Mouse (Mus musculus): Measurements from ENCODE around the gene Gm4491. TPM values are rescaled to one million over a fixed set of nuclear protein-coding genes. Genes with fewer than 3 reads are reported as not detected.

The Gm4491 gene
- polyA plus RNA-seq (2015; fragmentation: Nextera tagmentation; extraction: Ambion mirVana), result 0.15 TPM in 1 of 2 replicates, not detected in the other

DNA sequence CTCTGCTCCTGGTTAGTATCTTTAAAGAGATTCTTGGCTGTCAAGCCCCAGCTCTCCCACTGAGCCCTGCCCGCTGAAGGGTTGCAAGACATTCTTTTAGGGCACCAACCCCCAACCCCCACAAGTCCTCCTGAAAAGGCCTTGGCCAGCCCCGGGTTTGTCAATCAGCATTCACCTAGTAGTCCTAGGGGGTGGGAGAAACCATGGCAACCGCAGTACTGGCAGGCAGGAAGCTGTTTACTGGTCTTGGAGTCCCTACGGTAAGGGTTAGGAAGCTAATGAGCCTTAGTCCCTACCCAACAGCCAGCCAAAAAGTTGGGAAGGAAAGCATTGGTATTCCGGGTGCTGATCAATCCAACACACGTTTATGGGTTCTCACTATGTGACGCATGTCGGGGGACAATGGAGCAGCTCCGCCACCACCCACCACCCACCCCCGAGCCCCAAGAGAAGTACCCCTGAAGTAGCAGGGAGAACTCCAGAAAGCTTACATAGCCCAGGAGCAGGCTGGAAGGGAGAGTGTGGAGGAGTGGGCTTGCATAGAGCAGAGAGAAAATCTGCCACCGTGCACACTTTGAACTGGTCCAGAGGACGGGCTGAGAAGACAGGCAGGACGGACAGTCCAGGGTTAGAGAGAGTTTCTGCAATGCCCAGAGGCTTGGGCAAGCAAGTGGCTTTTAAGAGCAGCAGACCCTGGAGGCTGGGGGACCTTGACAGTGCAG lies at the start of gene Gm4491:
Gene Gm4491 (minus strand): TSS at position 61 of the 722 bp plus-strand sequence.
- H3K36me3 ChIP-seq, result no peaks in the 10 kb centered on the region
- no peak for ATAC-seq (ENCODE audit: insufficient number of reproducible peaks, low FRiP score, low TSS enrichment, low read depth)
- no peak within 1 kb of the TSS for H3K4me2 ChIP-seq
- peaks cover 9% of the 10 kb centered on the region for H3K4me1 ChIP-seq
- WGBS, result 22% methylated on average over 13 of the region's 13 CpGs
- H3K9me3 ChIP-seq, result no peaks in the 10 kb centered on the region
- 0 out of 2 replicates have a peak within 1 kb of the TSS, but pooled peaks have one; percentile 28 for H3K27ac ChIP-seq
- no peak within 1 kb of the TSS for H3K4me3 ChIP-seq
- no peak within 1 kb of the TSS for H3K9ac ChIP-seq
- H3K27me3 ChIP-seq, result no peaks in the 10 kb centered on the region

DNA sequence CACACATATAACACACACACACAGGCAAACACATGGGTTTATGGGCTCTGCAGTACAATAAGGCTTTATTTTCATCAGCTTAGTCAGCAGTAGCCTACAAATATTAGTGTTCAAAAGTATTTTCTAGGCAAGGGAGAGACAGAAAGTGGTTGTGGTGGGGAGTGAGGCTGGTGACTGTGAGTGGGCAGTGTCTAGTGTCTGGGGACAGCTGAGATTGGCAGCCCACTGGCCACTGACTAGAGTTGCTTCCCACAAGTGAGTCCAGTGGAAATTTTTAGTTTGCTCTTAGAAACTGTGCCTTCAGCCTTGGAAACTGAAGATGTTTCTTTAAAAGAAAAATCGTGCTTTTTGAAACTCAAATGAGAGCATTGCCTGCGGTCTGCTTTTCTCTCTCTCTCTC lies 46.1 kb upstream of the Gm4491 start:
- Histone ChIP-seq H3K4me3 (no peak overlapping the region), H3K4me2 (no peak overlapping the region), H3K4me1 (peaks cover 15% of the 10 kb centered on the region), H3K9me3 (no peaks in the 10 kb centered on the region), H3K9ac (no peak overlapping the region), H3K27ac (peak overlapping the region; percentile 23), H3K27me3 (no peaks in the 10 kb centered on the region), H3K36me3 (no peaks in the 10 kb centered on the region)
- WGBS, result 43% methylated on average over 2 of the region's 2 CpGs
- no peak for ATAC-seq (ENCODE audit: insufficient number of reproducible peaks, low FRiP score, low TSS enrichment, low read depth)

DNA sequence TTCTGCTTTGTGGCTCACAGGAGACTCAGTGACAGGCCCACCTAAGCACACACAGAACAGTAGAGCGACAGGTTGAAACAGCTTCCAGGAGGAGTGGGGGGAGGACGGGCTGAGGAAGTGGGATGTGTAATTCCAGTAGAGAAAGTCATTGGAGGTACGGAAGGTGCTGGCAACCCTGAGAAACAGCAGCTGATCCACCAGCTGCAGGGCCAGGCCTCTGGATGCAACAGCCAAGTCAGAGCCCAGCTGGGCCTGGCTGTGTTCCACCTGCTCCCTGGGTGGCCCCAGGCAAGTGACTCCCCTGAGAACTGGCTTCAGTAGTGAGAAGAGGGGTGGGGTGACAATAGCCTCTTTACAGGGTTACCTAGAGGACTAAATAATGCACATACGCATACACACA lies 45.5 kb upstream of the Gm4491 start:
- WGBS, result 30% methylated on average over 4 of the region's 4 CpGs
- Histone ChIP-seq H3K9me3 (no peaks in the 10 kb centered on the region), H3K27me3 (no peaks in the 10 kb centered on the region), H3K9ac (no peak overlapping the region), H3K4me3 (no peak overlapping the region), H3K4me1 (peaks cover 15% of the 10 kb centered on the region), H3K27ac (no peak overlapping the region), H3K36me3 (no peaks in the 10 kb centered on the region), H3K4me2 (no peak overlapping the region)
- ATAC-seq (ENCODE audit: insufficient number of reproducible peaks, low FRiP score, low TSS enrichment, low read depth), result peak; percentile 48

DNA sequence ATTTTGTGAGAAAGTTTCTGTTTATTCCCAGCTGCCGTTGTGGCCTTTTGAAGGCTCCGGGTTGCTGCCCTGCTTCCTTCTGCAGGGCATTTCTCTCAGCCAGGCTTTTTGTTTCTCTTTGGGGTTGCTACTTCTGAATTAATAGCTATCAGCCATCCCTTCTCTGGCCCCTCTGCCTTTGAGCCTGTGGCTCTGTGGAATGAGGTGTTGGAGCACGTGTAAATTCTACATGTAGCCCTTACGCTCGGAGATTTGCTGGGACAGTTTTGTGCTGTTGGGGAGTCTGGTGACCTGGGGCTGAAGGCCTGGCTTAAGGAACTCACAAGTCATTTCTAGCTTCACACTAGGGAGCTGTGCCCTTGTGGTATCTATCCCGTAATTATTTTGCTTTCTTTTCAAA lies 39.2 kb upstream of the Gm4491 start:
- Histone ChIP-seq H3K27me3 (no peaks in the 10 kb centered on the region), H3K9me3 (no peaks in the 10 kb centered on the region), H3K4me2 (no peak overlapping the region), H3K36me3 (no peaks in the 10 kb centered on the region), H3K4me3 (no peak overlapping the region), H3K9ac (no peak overlapping the region), H3K27ac (no peak overlapping the region), H3K4me1 (peaks cover 13% of the 10 kb centered on the region)
- WGBS, result 21% methylated on average over 6 of the region's 6 CpGs
- no peak for ATAC-seq (ENCODE audit: insufficient number of reproducible peaks, low FRiP score, low TSS enrichment, low read depth)

DNA sequence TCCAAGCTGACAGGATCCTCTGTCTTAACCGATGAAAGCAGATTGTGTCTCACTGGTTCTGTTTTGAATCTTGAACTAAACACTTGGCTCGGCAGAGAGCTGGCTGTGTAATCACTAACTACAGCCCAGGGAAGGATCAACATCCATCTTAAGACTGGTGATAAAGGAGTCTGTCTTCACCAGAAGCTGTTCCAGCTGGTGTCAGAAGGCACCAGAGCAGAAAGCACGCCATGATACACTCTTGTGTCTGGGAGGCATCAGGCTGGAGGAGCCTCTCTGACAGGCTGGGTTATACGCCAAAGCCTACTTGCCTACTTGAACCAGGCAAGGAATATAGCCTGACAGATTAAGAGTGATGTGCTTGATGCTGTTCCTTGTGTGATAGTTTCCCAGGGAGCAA lies 30.1 kb upstream of the Gm4491 start:
- Histone ChIP-seq H3K4me1 (no peaks in the 10 kb centered on the region), H3K4me2 (no peak overlapping the region), H3K27me3 (no peaks in the 10 kb centered on the region), H3K9ac (no peak overlapping the region), H3K9me3 (no peaks in the 10 kb centered on the region), H3K27ac (no peak overlapping the region), H3K4me3 (no peak overlapping the region), H3K36me3 (no peaks in the 10 kb centered on the region)
- no peak for ATAC-seq (ENCODE audit: insufficient number of reproducible peaks, low FRiP score, low TSS enrichment, low read depth)
- WGBS, result 36% methylated on average over 4 of the region's 4 CpGs

DNA sequence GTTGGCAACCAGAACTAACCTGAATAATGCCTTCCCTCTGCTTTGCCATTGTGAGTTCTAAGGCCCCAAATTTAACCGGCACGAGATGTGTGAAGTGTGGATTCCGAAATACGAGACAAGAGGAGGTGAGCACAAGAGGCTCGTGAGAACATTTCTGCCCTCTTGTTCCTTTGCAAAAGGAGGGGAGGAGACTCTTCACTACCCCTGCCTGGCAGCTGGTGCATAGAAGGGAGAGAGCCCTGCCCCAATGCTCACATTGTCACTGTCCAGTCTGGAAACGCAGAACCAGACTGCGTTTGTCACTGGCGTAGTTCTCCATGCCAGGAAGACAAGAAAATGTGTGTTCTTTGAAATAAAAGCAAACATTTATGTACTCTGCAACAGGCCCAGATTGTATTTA lies 19.6 kb upstream of the Gm4491 start:
- Histone ChIP-seq H3K27me3 (peaks cover 37% of the 10 kb centered on the region), H3K4me1 (peaks cover 9% of the 10 kb centered on the region)

DNA sequence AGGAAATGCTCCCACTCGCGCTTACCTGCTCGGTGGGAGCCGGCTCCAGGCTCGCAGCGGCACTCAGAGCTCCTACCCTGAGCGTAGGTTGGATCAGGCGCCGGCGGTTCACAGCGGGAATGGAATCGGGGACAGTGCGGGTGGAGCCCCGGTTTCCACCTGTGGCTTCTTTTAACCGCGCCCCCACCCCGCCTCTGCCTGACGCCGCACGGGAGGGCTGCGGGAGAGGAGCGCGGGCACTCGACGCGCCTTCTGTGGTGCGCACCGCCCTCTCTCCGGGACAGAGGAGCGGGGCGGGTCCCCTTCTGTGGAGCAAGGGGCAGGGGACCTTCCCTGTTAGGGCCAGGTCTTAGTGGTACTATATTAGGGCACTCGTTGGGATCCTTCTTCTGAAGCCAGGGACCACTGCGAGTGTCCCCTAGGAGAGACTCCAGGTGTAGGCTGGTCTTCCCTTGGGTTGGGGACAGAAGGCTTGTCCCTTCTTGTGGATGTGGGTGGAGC lies 17.5 kb upstream of the Gm4491 start, which contains the start of gene Gjb6:
Gene Gjb6 (minus strand): TSS at position 451 of the 501 bp plus-strand sequence.
- Histone ChIP-seq H3K27ac (peak within 1 kb of the TSS; percentile 27), H3K4me3 (peak within 1 kb of the TSS; percentile 41), H3K27me3 (peaks cover 37% of the 10 kb centered on the region), H3K9ac (no peak within 1 kb of the TSS), H3K4me2 (peak within 1 kb of the TSS; percentile 65), H3K9me3 (no peaks in the 10 kb centered on the region), H3K4me1 (peaks cover 9% of the 10 kb centered on the region), H3K36me3 (no peaks in the 10 kb centered on the region)
- WGBS, result 2% methylated on average over 33 of the region's 33 CpGs
- ATAC-seq (ENCODE audit: insufficient number of reproducible peaks, low FRiP score, low TSS enrichment, low read depth), result no peak

More for the DNA sequence above, 19.6 kb upstream of the Gm4491 start:
- 63% methylated on average over 8 of the region's 8 CpGs for WGBS
- H3K9me3 ChIP-seq, result no peaks in the 10 kb centered on the region
- H3K4me2 ChIP-seq, result no peak overlapping the region
- H3K9ac ChIP-seq, result no peak overlapping the region
- H3K27ac ChIP-seq, result no peak overlapping the region
- ATAC-seq (ENCODE audit: insufficient number of reproducible peaks, low FRiP score, low TSS enrichment, low read depth), result no peak
- H3K4me3 ChIP-seq, result no peak overlapping the region
- no peaks in the 10 kb centered on the region for H3K36me3 ChIP-seq

DNA sequence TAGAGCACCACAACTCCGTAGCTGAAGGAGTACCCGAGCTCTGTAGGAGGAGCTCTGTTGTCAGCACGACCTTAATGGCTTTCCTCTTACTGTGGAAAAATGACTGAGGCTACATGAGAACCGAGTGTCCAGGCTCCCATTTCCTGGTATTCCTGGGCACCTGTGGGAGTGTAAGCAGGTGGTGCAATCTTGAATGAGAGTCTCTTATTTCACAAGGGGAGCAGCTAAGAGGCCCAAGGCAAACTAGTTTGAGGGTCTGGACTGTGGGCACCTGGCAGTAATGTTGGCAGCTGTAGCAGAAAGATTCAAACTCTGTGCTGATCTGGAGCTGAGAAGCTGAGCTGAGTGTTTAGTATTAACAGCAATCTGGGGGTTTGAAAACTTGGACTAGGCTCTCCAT lies 11.7 kb upstream of the Gm4491 start:
- Histone ChIP-seq H3K36me3 (no peaks in the 10 kb centered on the region), H3K9me3 (no peaks in the 10 kb centered on the region), H3K9ac (no peak overlapping the region), H3K27ac (no peak overlapping the region), H3K4me1 (no peaks in the 10 kb centered on the region), H3K4me2 (no peak overlapping the region), H3K27me3 (0 out of 2 replicates have a peak, but pooled peaks cover 2% of the 10 kb centered on the region), H3K4me3 (no peak overlapping the region)
- WGBS, result 34% methylated on average over 4 of the region's 4 CpGs
- ATAC-seq (ENCODE audit: insufficient number of reproducible peaks, low FRiP score, low TSS enrichment, low read depth), result no peak

DNA sequence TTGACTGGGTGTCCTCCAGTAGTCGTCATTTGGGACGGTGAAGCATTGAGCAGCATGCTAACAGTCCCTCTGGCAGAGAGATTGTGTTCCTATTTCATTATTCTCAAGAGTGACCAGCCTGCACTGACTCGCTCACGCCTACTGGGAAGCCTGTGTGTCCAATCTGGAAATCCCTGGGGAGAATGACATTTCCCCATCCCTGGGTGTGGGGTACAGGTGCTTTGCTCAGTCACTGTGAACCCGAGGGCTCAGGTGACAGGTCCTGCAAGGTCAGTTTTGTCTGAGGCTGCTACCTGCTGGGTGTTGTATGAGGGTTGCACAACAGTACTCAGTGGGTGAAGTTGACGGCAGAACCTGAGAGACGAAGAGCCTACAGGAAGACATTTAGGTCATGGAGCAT lies 6.6 kb upstream of the Gm4491 start:
- WGBS, result 79% methylated on average over 7 of the region's 7 CpGs
- Histone ChIP-seq H3K9ac (no peak overlapping the region), H3K4me3 (no peak overlapping the region), H3K4me2 (no peak overlapping the region), H3K9me3 (no peaks in the 10 kb centered on the region), H3K27me3 (no peaks in the 10 kb centered on the region), H3K27ac (no peak overlapping the region), H3K4me1 (0 out of 2 replicates have a peak, but pooled peaks cover 3% of the 10 kb centered on the region), H3K36me3 (no peaks in the 10 kb centered on the region)
- no peak for ATAC-seq (ENCODE audit: insufficient number of reproducible peaks, low FRiP score, low TSS enrichment, low read depth)

DNA sequence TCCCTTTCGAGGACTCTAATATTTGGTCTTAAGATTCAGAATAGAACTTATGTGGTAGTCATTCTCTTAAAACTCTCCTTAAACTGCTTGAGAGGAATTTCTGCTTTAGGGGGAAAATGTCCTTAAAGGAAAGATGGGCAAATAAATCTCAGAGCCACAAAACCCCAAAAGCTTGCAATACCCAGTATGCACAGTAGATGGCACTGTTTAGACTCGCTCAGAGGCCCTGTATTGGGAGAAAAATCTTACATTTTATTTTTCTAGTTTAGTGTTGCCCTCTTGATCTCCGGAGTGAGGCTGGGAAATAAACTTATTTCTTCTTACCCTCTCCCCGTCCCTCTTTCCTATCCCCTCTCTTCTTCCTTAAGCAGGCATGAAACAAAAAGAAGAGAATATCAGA lies 6.5 kb downstream of the Gm4491 start:
- Histone ChIP-seq H3K27me3 (peaks cover 36% of the 10 kb centered on the region), H3K4me1 (peaks cover 12% of the 10 kb centered on the region), H3K27ac (no peak overlapping the region), H3K4me2 (no peak overlapping the region), H3K36me3 (no peaks in the 10 kb centered on the region), H3K9ac (no peak overlapping the region), H3K4me3 (no peak overlapping the region), H3K9me3 (no peaks in the 10 kb centered on the region)
- ATAC-seq (ENCODE audit: insufficient number of reproducible peaks, low FRiP score, low TSS enrichment, low read depth), result no peak
- WGBS, result 6% methylated on average over 4 of the region's 4 CpGs

DNA sequence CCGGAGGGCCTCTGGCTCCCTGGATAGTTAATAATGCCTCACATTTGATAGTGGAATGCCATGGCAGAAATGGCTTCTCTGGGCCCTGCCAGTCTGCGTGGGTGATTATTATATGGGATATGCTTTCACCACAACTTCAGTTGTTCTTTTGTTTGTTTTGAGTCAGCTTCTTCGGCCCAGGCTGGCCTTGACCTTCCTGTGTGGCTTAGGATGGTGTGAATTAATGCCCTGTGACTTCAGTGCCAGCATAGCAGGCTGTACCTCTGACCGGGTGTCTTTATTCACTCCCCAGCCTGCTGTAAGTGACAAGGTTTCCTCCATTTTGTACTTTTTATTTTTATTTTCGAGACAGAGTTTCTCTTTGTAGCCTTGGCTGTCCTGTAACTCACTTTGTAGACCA lies 7.8 kb downstream of the Gm4491 start:
- H3K4me1 ChIP-seq, result peaks cover 20% of the 10 kb centered on the region
- H3K9me3 ChIP-seq, result no peaks in the 10 kb centered on the region
- H3K4me2 ChIP-seq, result no peak overlapping the region
- no peak for ATAC-seq (ENCODE audit: insufficient number of reproducible peaks, low FRiP score, low TSS enrichment, low read depth)
- H3K4me3 ChIP-seq, result no peak overlapping the region
- no peak overlapping the region for H3K27ac ChIP-seq
- peaks cover 49% of the 10 kb centered on the region for H3K27me3 ChIP-seq
- no peak overlapping the region for H3K9ac ChIP-seq
- H3K36me3 ChIP-seq, result no peaks in the 10 kb centered on the region
- WGBS, result 53% methylated on average over 5 of the region's 5 CpGs

DNA sequence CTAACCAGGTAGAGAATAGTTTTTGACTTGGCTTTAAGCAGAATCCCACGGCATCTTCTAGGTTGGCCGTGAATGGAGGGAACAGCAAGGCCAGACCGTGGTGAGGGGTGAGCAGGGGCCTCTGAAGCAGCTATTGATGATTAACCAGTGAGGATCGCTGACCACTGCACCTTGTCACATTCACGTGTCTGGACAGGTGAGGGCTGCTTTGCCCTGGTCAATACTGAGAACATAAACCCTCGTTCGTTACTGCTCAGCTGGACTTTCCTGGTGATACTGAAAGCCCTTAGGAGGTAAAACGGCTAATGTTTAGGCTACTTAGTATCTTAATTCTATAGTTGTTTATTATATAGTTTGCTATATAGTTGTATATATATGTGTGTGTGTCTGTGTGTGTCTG lies 8.6 kb downstream of the Gm4491 start:
- ATAC-seq (ENCODE audit: insufficient number of reproducible peaks, low FRiP score, low TSS enrichment, low read depth), result no peak
- H3K4me2 ChIP-seq, result no peak overlapping the region
- no peak overlapping the region for H3K27ac ChIP-seq
- WGBS, result 66% methylated on average over 8 of the region's 8 CpGs
- H3K4me1 ChIP-seq, result peaks cover 20% of the 10 kb centered on the region
- peaks cover 51% of the 10 kb centered on the region for H3K27me3 ChIP-seq
- H3K9ac ChIP-seq, result no peak overlapping the region
- no peak overlapping the region for H3K4me3 ChIP-seq
- H3K9me3 ChIP-seq, result no peaks in the 10 kb centered on the region
- H3K36me3 ChIP-seq, result no peaks in the 10 kb centered on the region

All from limb, embryonic 15.5 days (tissue).